Mouse (Mus musculus) forebrain, embryonic 16.5 days (tissue): ENCODE results near the gene Aoc1. TPM values are rescaled to one million over a fixed set of nuclear protein-coding genes. Genes with fewer than 3 reads are reported as not detected.

Experiments
- ATAC-seq: fragments of 200-750 bp; cut with Nextera tagmentation; 2 replicates; pipeline ENCODE4 v1.8.0; 2017; ENCODE audit warnings: mild to moderate bottlenecking, moderate library complexity
- H3K27ac ChIP-seq: fragments of 300-500 bp; sonication (generic); 2 replicates; pipeline ENCODE4 v1.5.1; 2014; ENCODE audit warnings: low read length, control low read depth
- H3K27me3 ChIP-seq: fragments of 300-500 bp; sonication (generic); replicated peaks from 2 replicates; pipeline ENCODE4 v1.6.1; 2014; ENCODE audit warnings: low read length; ENCODE audit not compliant: control insufficient read depth, insufficient read depth
- H3K36me3 ChIP-seq: fragments of 300-500 bp; sonication (generic); 2 replicates; pipeline ENCODE4 v1.6.1; 2014; ENCODE audit not compliant: control insufficient read depth, insufficient read depth
- H3K4me1 ChIP-seq: fragments of 300-500 bp; sonication (generic); replicated peaks from 2 replicates; pipeline ENCODE4 v1.6.1; 2014; ENCODE audit warnings: low read length; ENCODE audit not compliant: control insufficient read depth, insufficient read depth
- H3K4me2 ChIP-seq: fragments of 300-500 bp; sonication (generic); 2 replicates; pipeline ENCODE4 v1.6.1; 2014; ENCODE audit warnings: mild to moderate bottlenecking, low read length, control low read depth
- H3K4me3 ChIP-seq: fragments of 300-500 bp; sonication (generic); replicated peaks from 2 replicates; pipeline ENCODE4 v1.5.1; 2014; ENCODE audit warnings: mild to moderate bottlenecking, low read length, control low read depth
- H3K9ac ChIP-seq: fragments of 300-500 bp; sonication (generic); replicated peaks from 2 replicates; pipeline ENCODE4 v1.6.1; 2014; ENCODE audit warnings: low read depth, low read length, control low read depth
- H3K9me3 ChIP-seq: fragments of 300-500 bp; sonication (generic); 2 replicates; pipeline ENCODE4 v1.6.1; 2016; ENCODE audit warnings: low read length; ENCODE audit not compliant: control insufficient read depth
- WGBS: fragments of 180-500 bp; shearing (Covaris S2); extraction: QIAGEN DNeasy Blood & Tissue Kit; methylation state at CpG from one replicate; pipeline ENCODE4 v1.1.7; 2014; 5-methylcytosine and 5-hydroxymethylcytosine counted together
- polyA plus RNA-seq: library from polyadenylated mRNA; unstranded; fragments of >200 nt; fragmentation: Nextera tagmentation; extraction: Ambion mirVana; gene quantifications from 2 replicates; pipeline ENCODE4 v1.2.1, GENCODE M21; 2015

Aoc1 gene
- polyA plus RNA-seq, 1 experiment from 2014 or later = not detected

GRCm38 (mm10) chr6:48929595-48929994, 56.9 kb downstream of the Aoc1 start, which contains the start of gene 1600015I10Rik:
Gene 1600015I10Rik, plus strand, starts transcription at chr6:48929895.
- no peaks in the 10 kb centered on the region for H3K27me3 ChIP-seq
- WGBS = 94% methylated on average over 5 of the region's 5 CpGs
- no peaks in the 10 kb centered on the region for H3K4me1 ChIP-seq
- H3K27ac ChIP-seq = no peak within 1 kb of the TSS
- no peak within 1 kb of the TSS for H3K9ac ChIP-seq
- H3K9me3 ChIP-seq = no peaks in the 10 kb centered on the region
- no peak within 1 kb of the TSS for H3K4me3 ChIP-seq
- H3K36me3 ChIP-seq = no peaks in the 10 kb centered on the region
- no peak within 1 kb of the TSS for H3K4me2 ChIP-seq
- no peak for ATAC-seq

GRCm38 (mm10) chr6:48949596-48949995, 76.9 kb downstream of the Aoc1 start:
- Histone ChIP-seq H3K4me1 (no peaks in the 10 kb centered on the region), H3K9me3 (no peaks in the 10 kb centered on the region), H3K27me3 (no peaks in the 10 kb centered on the region), H3K9ac (no peak overlapping the region), H3K4me2 (no peak overlapping the region), H3K36me3 (no peaks in the 10 kb centered on the region), H3K4me3 (no peak overlapping the region), H3K27ac (no peak overlapping the region)
- WGBS = 76% methylated on average over 2 of the region's 2 CpGs
- no peak for ATAC-seq

- no peaks in the 10 kb centered on the region for H3K4me1 ChIP-seq
- H3K9ac ChIP-seq = no peak overlapping the region
- no peak overlapping the region for H3K4me2 ChIP-seq
- H3K27ac ChIP-seq = no peak overlapping the region
- no peaks in the 10 kb centered on the region for H3K36me3 ChIP-seq
- no peak overlapping the region for H3K4me3 ChIP-seq
- WGBS = 90% methylated on average over 5 of the region's 5 CpGs
- H3K27me3 ChIP-seq = no peaks in the 10 kb centered on the region
- H3K9me3 ChIP-seq = no peaks in the 10 kb centered on the region
- ATAC-seq = no peak
Measured at GRCm38 (mm10) chr6:48950676-48951075, 78.0 kb downstream of the Aoc1 start.

- Histone ChIP-seq H3K27me3 (no peaks in the 10 kb centered on the region), H3K4me1 (no peaks in the 10 kb centered on the region), H3K4me3 (no peak overlapping the region), H3K9me3 (no peaks in the 10 kb centered on the region), H3K27ac (no peak overlapping the region), H3K4me2 (no peak overlapping the region), H3K36me3 (no peaks in the 10 kb centered on the region), H3K9ac (no peak overlapping the region)
- 90% methylated on average over 6 of the region's 6 CpGs for WGBS
- ATAC-seq = no peak
Measured at GRCm38 (mm10) chr6:48951630-48952029, 78.9 kb downstream of the Aoc1 start.

- no peak overlapping the region for H3K4me2 ChIP-seq
- no peak overlapping the region for H3K9ac ChIP-seq
- H3K36me3 ChIP-seq = no peaks in the 10 kb centered on the region
- whole genome bisulfite sequencing = 86% methylated on average over 5 of the region's 5 CpGs
- H3K27me3 ChIP-seq = no peaks in the 10 kb centered on the region
- no peak for ATAC-seq
- no peak overlapping the region for H3K4me3 ChIP-seq
- no peaks in the 10 kb centered on the region for H3K4me1 ChIP-seq
- no peak overlapping the region for H3K27ac ChIP-seq
- H3K9me3 ChIP-seq = no peaks in the 10 kb centered on the region
Measured at GRCm38 (mm10) chr6:48953220-48953619, 80.5 kb downstream of the Aoc1 start.

- Histone ChIP-seq H3K4me1 (no peaks in the 10 kb centered on the region), H3K36me3 (no peaks in the 10 kb centered on the region), H3K27ac (no peak overlapping the region), H3K9ac (no peak overlapping the region), H3K4me2 (no peak overlapping the region), H3K4me3 (no peak overlapping the region), H3K27me3 (no peaks in the 10 kb centered on the region), H3K9me3 (no peaks in the 10 kb centered on the region)
- WGBS = 86% methylated on average over 5 of the region's 5 CpGs
- ATAC-seq = no peak
Measured at GRCm38 (mm10) chr6:48954211-48954610, 81.5 kb downstream of the Aoc1 start.

- H3K9me3 ChIP-seq = no peaks in the 10 kb centered on the region
- no peaks in the 10 kb centered on the region for H3K36me3 ChIP-seq
- no peak for ATAC-seq
- no peak overlapping the region for H3K9ac ChIP-seq
- no peak overlapping the region for H3K27ac ChIP-seq
- no peak overlapping the region for H3K4me2 ChIP-seq
- no peaks in the 10 kb centered on the region for H3K27me3 ChIP-seq
- 42% methylated on average over 1 of the region's 1 CpGs for WGBS
- no peak overlapping the region for H3K4me3 ChIP-seq
- no peaks in the 10 kb centered on the region for H3K4me1 ChIP-seq
Measured at GRCm38 (mm10) chr6:48954946-48955345, 82.2 kb downstream of the Aoc1 start.

GRCm38 (mm10) chr6:48956785-48957184, 84.1 kb downstream of the Aoc1 start:
- Histone ChIP-seq H3K4me1 (no peaks in the 10 kb centered on the region), H3K4me3 (no peak overlapping the region), H3K36me3 (no peaks in the 10 kb centered on the region), H3K27ac (no peak overlapping the region), H3K27me3 (no peaks in the 10 kb centered on the region), H3K9ac (no peak overlapping the region), H3K4me2 (no peak overlapping the region), H3K9me3 (no peaks in the 10 kb centered on the region)
- no peak for ATAC-seq
- 81% methylated on average over 4 of the region's 4 CpGs for WGBS

- no peak overlapping the region for H3K9ac ChIP-seq
- H3K36me3 ChIP-seq = no peaks in the 10 kb centered on the region
- no peak overlapping the region for H3K4me3 ChIP-seq
- H3K27me3 ChIP-seq = no peaks in the 10 kb centered on the region
- WGBS = 55% methylated on average over 1 of the region's 1 CpGs
- ATAC-seq = no peak; the same call in 1 of the 2 replicates
- H3K4me2 ChIP-seq = no peak overlapping the region
- no peaks in the 10 kb centered on the region for H3K4me1 ChIP-seq
- H3K9me3 ChIP-seq = no peaks in the 10 kb centered on the region
- no peak overlapping the region for H3K27ac ChIP-seq
Measured at GRCm38 (mm10) chr6:48958053-48958452, 85.4 kb downstream of the Aoc1 start.
